Mouse (Mus musculus): Measurements from ENCODE around the gene Slc39a3.
"Not testable (repeated sequence)": the region's sequence is repeated elsewhere in the genome, so short reads cannot be mapped to it uniquely, and the experiment has no call there.

The Slc39a3 gene

DNA sequence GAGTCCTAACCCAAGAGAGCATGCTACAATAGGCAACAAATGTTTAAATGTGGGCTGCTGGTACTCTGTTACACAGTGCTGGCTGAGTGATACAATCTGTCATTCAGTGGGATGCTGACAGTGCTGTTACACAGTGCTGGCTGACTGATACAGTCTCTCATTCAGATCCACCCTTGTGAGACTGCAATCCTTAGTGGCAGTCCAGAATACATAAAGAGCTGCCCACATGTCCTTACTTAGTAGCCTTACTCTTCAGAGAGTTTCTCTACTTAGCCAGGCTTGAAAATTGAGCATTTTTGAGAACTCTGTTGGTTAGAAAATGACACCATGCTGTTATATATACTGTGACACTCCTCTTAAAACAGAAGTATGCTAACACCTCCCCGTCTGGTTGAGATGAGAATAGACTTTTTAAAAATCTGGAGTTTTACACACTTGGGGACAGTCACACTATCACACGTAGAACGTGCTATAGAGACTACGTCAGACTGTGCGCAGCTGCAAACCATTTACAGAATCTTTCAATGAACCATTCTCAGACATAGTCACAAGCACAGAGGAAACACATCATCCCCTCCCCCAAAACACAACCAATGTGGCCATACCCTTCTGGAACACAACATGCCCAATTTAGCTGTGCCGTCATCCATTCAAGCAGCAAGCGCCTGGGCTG lies 31.1 kb downstream of the Slc39a3 start:
- DNase-seq (ENCODE audit: low spot score) = no peak

- no peak for DNase-seq (ENCODE audit: low spot score)
Observed at GRCm38 (mm10) chr10:81001161-81001560, 36.1 kb downstream of the Slc39a3 start.

DNA sequence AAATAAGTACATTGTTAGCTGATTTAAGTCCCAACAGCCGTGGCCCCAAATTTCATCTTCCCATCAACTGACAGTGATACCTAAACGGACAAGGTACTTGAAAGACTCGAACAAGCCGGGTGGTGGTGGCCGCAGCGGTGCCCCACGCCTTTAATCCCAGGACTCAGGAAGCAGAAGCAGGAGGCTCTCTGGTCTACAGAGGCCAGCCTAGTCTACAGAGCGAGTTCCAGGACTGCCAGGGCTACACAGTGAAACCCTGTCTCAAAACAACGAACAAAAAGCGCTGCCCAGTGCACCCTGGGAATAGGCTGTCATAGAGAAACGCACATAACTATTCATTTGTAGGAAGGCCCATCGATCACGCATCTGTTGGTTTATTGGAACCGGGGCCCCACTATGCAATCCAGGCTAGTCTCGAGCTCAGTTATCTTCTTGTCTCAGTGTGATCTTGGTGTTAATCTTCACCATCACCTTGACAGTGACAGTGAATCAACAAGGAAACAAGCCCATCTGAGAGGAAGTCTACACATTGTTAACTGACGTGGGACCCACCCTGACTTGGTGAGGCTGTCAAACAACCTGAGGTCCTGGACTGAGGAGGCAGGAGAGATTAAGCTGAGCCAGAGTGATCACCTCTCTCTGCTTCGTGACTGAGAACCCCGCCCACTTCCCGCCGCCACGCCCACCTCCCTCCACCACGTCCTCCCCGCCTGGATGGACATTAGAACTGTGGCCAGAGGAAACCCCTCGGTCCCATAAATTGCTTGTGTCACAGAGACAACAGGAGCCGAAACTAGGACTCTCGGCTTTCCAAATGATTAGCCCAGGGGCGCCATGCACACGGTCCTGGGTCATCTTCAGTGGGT lies 36.8 kb downstream of the Slc39a3 start:
- DNase-seq (ENCODE audit: low spot score) = no peak

- DNase-seq (ENCODE audit: low spot score) = peak; percentile 86
Observed at GRCm38 (mm10) chr10:80999362-81000196, 37.6 kb downstream of the Slc39a3 start.

- DNase-seq (ENCODE audit: low spot score) = peak; percentile 69
Observed at GRCm38 (mm10) chr10:80998778-80999177, 38.4 kb downstream of the Slc39a3 start.

GRCm38 (mm10) chr10:80998021-80998420 lies 39.2 kb downstream of the Slc39a3 start:
- DNase-seq (ENCODE audit: low spot score) = no peak

GRCm38 (mm10) chr10:80997332-80997731 lies 39.9 kb downstream of the Slc39a3 start:
- DNase-seq (ENCODE audit: low spot score) = no peak

DNA sequence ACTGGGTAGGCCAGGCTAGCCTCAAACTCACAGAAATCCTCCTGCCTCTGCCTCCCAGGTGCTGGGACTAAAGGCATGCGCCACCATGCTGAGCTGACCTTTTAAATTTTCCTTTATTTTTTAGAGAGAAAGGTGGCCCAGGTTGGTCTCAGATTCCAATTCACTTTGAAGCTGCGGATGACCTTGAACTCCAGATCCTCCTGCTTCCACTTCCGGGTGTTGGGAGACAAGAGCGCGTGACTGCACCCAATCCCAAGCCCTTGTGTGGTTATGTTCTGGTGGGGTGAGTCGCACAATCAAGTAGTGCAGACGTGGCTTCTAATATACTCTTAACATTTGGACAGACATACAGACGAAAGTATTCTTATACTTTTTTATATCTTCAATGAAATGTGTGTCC lies 40.7 kb downstream of the Slc39a3 start:
- DNase-seq (ENCODE audit: low spot score) = no peak

DNA sequence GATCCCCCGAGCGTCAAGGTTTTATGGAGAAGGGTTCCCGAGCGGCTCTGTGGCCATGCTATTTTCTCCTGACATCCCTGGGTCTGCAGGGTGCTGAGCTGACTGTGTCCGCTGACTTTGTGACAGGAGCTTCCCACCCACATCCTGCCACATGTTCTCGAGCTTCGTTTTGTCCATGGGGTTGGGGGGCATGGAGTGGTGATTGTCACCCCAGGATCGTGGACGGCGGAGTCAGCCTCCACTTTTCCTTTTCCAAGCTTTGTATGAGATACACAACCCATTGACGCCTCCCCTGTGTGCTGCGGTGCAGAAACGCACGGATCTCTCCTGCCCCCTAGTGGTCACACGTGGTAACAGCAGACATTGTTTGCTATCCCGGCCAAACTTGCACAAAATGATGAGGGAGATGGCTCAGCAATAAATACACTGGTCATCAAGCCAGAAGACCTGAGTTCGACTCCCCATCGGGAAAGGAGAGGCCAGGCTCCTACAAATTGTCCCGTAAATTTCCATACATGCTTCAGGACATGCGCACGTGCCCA lies 42.1 kb downstream of the Slc39a3 start:
- peak; percentile 72 for DNase-seq (ENCODE audit: low spot score)

- no peak for DNase-seq (ENCODE audit: low spot score)
Observed at GRCm38 (mm10) chr10:80994621-80995020, 42.6 kb downstream of the Slc39a3 start.

GRCm38 (mm10) chr10:80993276-80993675 lies 44.0 kb downstream of the Slc39a3 start:
- no peak for DNase-seq (ENCODE audit: low spot score)

GRCm38 (mm10) chr10:80991945-80992344 lies 45.3 kb downstream of the Slc39a3 start:
- no peak for DNase-seq (ENCODE audit: low spot score)

GRCm38 (mm10) chr10:80991007-80991406 lies 46.2 kb downstream of the Slc39a3 start:
- DNase-seq (ENCODE audit: low spot score) = no peak

GRCm38 (mm10) chr10:80990406-80990805 lies 46.8 kb downstream of the Slc39a3 start:
- DNase-seq (ENCODE audit: low spot score) = no peak

GRCm38 (mm10) chr10:80989854-80990253 lies 47.4 kb downstream of the Slc39a3 start:
- not testable (repeated sequence) for DNase-seq (ENCODE audit: low spot score)

DNA sequence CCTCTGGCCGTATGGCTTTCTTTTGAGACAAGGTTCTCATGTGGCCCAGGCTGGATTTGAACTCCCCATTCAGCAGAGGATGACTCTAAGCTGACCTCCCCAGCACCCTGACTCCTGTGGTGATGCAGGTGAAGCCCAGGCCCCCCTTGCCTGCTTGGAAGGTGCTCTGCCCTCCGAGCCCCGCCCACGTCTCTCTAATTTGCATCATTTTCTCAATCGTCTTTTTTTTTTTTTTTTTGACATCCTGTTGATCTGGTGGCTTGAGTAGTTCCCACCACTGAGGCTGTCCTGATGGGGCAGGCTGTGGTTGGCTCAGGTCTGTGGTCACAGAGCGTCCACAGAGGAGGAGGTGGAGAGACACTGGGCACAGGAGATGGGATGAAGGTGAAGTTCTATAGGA lies 47.8 kb downstream of the Slc39a3 start:
- no peak for DNase-seq (ENCODE audit: low spot score)

DNA sequence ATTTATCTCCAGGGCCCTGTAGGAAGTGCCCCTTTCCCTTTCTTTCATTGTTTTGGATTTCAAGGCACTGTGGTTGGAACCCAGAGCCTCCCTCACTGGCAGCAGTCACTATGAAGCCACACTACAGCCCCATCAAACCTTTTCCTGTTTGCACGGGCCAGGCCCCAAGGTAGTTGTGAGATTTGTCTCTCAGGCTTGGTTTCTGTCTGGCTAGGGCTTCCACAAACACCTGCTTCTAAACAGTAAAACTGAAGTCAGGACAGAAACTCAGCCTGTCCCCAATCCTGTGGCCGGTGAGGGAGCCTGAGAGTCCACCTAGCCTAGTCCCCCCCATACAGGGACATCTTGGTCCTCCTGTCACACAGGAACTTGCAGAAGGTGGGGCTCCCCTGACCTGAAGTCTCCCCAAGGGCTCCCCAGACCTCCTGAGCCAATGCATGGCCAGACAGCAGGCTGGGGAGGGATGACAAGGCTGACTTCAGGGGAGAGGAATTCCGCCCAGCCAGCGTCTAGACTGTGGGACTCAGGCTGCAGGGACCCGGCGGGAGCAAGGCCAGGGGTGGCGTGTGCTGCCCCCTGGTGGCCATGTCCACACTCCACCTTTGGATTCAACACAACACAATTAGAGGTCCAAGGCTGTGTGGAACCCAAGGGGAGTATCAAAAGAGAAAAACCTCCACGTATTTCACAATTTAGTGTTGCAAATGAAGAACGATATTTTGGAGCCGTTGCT lies 49.4 kb downstream of the Slc39a3 start:
- DNase-seq (ENCODE audit: low spot score) = peak; percentile 70

DNA sequence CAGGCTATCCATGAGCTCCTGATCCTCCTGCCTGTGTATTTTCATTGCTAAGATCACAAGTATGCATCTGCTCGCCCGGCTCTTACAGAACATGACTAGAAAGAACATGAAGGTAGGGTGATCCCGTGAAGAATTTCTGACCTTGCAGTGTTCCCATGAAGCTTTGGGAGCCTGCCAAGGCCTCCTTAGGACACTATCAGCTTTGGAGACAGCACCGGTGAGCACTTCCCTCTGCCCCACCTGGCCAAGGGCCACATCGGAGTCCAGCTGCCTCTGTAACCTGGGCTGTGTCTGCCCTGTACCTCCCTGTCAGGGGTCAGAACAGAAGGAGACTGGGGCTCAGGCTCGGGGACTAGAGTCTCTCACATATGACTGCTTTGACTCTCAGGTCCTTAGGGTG lies 50.5 kb downstream of the Slc39a3 start:
- DNase-seq (ENCODE audit: low spot score) = no peak

- no peak for DNase-seq (ENCODE audit: low spot score)
Observed at GRCm38 (mm10) chr10:80985970-80986701, 51.1 kb downstream of the Slc39a3 start.

DNA sequence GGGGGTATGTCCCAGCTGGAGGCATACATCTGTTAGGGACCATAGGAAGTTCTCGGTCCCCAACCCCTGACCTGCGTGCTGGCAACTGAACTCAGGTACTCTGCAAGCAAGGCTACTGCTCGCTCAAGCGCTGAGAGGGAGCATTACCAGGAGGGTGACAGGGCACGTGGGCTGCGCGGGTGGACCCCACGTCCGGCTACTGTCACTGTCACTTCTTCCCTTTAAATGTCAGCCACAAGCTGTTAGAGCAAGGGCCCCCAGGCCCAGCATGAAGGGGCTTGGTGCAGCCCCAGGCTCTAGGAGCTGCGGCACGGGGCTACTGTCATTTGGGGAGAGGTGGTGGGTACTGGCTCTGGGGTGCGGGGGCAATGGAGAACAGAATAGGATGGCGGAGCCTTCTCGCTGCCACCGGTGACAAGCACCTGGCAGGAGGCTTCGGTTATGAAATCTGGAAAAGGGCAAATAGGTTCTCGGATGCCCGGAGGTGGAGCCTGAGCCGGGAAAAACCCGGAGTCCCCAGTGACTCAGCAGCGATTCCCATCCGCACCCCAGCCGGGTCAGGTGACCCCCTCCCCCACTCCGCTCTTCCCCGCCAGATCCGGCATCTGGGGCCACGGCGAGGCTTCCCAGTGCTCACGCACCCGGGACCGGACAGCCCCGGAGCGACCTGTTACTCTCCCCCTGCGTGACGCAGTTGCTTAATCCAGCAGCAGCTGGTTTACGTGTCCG lies 51.8 kb downstream of the Slc39a3 start:
- DNase-seq (ENCODE audit: low spot score) = no peak
